Mouse (Mus musculus) limb, embryonic 13.5 days (tissue): ENCODE results near the gene Prss46. TPM values are rescaled to one million over a fixed set of nuclear protein-coding genes. Genes with fewer than 3 reads are reported as not detected.

ENCODE experiments used
- polyA plus RNA-seq: library from polyadenylated mRNA; unstranded; fragments of >200 nt; fragmentation: Nextera tagmentation; extraction: Ambion mirVana; gene quantifications from 2 replicates; pipeline ENCODE4 v1.2.1, GENCODE M21; 2015

The Prss46 gene
- polyA plus RNA-seq, 1 experiment from 2014 or later, result not detected

Other genes starting within 250 kb of the Prss46 start
- 61.2 and 64.5 TPM in 2 replicates for gene Nradd, start 220.1 kb upstream of the Prss46 start, polyA plus RNA-seq
- gene Nbeal2, start 190.3 kb upstream of the Prss46 start, polyA plus RNA-seq, result 0.75 and 0.76 TPM in 2 replicates
- 106 and 107 TPM in 2 replicates for gene Ccdc12, start 188.0 kb upstream of the Prss46 start, polyA plus RNA-seq
- gene Myl3, start 102.6 kb upstream of the Prss46 start, polyA plus RNA-seq, result 3.5 and 4.8 TPM in 2 replicates
- gene Pth1r, start 97.4 kb upstream of the Prss46 start, polyA plus RNA-seq, result 91.1 and 97.7 TPM in 2 replicates
- not detected in 2 replicates for gene Prss42, start 46.3 kb upstream of the Prss46 start, polyA plus RNA-seq
- gene Prss44, start 30.5 kb upstream of the Prss46 start, polyA plus RNA-seq, result not detected in 2 replicates
- gene Prss43, start 17.8 kb upstream of the Prss46 start, polyA plus RNA-seq, result not detected in 2 replicates
- not detected in 2 replicates for gene Prss45, start 9.9 kb upstream of the Prss46 start, polyA plus RNA-seq
- 0.31 and 0.38 TPM in 2 replicates for gene Prss50, start 13.5 kb downstream of the Prss46 start, polyA plus RNA-seq
- 1.3 and 1.4 TPM in 2 replicates for gene Als2cl, start 35.4 kb downstream of the Prss46 start, polyA plus RNA-seq
- gene Tmie, start 35.6 kb downstream of the Prss46 start, polyA plus RNA-seq, result 1.1 and 1.2 TPM in 2 replicates
- gene Fam240a, start 72.4 kb downstream of the Prss46 start, polyA plus RNA-seq, result not detected in 2 replicates
- gene Tdgf1, start 101.7 kb downstream of the Prss46 start, polyA plus RNA-seq, result 0.11 and 0.13 TPM in 2 replicates
- 0.05 TPM in 1 of 2 replicates, not detected in the other for gene Lrrc2, start 107.0 kb downstream of the Prss46 start, polyA plus RNA-seq
- not detected in 2 replicates for gene Rtp3, start 146.1 kb downstream of the Prss46 start, polyA plus RNA-seq
- 0.69 and 0.73 TPM in 2 replicates for gene Ltf, start 174.8 kb downstream of the Prss46 start, polyA plus RNA-seq
- 0.33 and 0.68 TPM in 2 replicates for gene Ccrl2, start 213.0 kb downstream of the Prss46 start, polyA plus RNA-seq